Mouse (Mus musculus) neural tube, embryonic 12.5 days (tissue): Measurements from ENCODE around the gene Stim2. TPM values are rescaled to one million over a fixed set of nuclear protein-coding genes. Genes with fewer than 3 reads are reported as not detected.

Experiments
- ATAC-seq: fragments of 200-750 bp; cut with Nextera tagmentation; 2 replicates; pipeline ENCODE4 v1.8.0; 2017; ENCODE audit warnings: low read depth, mild to moderate bottlenecking, moderate TSS enrichment, moderate library complexity; ENCODE audit not compliant: low FRiP score
- H3K27ac ChIP-seq: fragments of 300-500 bp; sonication (generic); 2 replicates; pipeline ENCODE4 v1.5.1; 2016
- H3K27me3 ChIP-seq: fragments of 300-500 bp; sonication (generic); replicated peaks from 2 replicates; pipeline ENCODE4 v1.6.1; 2016; ENCODE audit warnings: mild to moderate bottlenecking
- H3K36me3 ChIP-seq: fragments of 300-500 bp; sonication (generic); 2 replicates; pipeline ENCODE4 v1.6.1; 2016; ENCODE audit warnings: mild to moderate bottlenecking
- H3K4me1 ChIP-seq: fragments of 300-500 bp; sonication (generic); 2 replicates; pipeline ENCODE4 v1.6.1; 2016
- H3K4me2 ChIP-seq: fragments of 300-500 bp; sonication (generic); replicated peaks from 2 replicates; pipeline ENCODE4 v1.6.1; 2016; ENCODE audit warnings: mild to moderate bottlenecking
- H3K4me3 ChIP-seq: fragments of 300-500 bp; sonication (generic); 2 replicates; pipeline ENCODE4 v1.5.1; 2016
- H3K9ac ChIP-seq: fragments of 300-500 bp; sonication (generic); 2 replicates; pipeline ENCODE4 v1.6.1; 2016; ENCODE audit warnings: mild to moderate bottlenecking
- H3K9me3 ChIP-seq: fragments of 300-500 bp; sonication (generic); 2 replicates; pipeline ENCODE4 v1.6.1; 2016; ENCODE audit warnings: mild to moderate bottlenecking
- WGBS: fragments of 180-500 bp; shearing (Covaris S2); methylation state at CpG from one replicate; pipeline ENCODE4 v1.1.7; 2016; 5-methylcytosine and 5-hydroxymethylcytosine counted together
- polyA plus RNA-seq: library from polyadenylated mRNA; unstranded; fragments of >200 nt; fragmentation: Nextera tagmentation; extraction: Ambion mirVana; gene quantifications from 2 replicates; pipeline ENCODE4 v1.2.1, GENCODE M21; 2016

The Stim2 gene
- polyA plus RNA-seq, 1 experiment from 2014 or later, result 29.5 TPM

GRCm38 (mm10) chr5:53970178-53970577 lies 28.1 kb upstream of the Stim2 start:
- H3K4me2 ChIP-seq, result no peak overlapping the region
- no peak overlapping the region for H3K9ac ChIP-seq
- no peaks in the 10 kb centered on the region for H3K9me3 ChIP-seq
- no peak for ATAC-seq
- no peaks in the 10 kb centered on the region for H3K4me1 ChIP-seq
- WGBS, result 87% methylated on average over 7 of the region's 7 CpGs
- no peak overlapping the region for H3K27ac ChIP-seq
- H3K27me3 ChIP-seq, result no peaks in the 10 kb centered on the region
- H3K36me3 ChIP-seq, result no peaks in the 10 kb centered on the region
- H3K4me3 ChIP-seq, result no peak overlapping the region

GRCm38 (mm10) chr5:53971201-53971600 lies 27.1 kb upstream of the Stim2 start:
- Histone ChIP-seq H3K4me3 (no peak overlapping the region), H3K36me3 (no peaks in the 10 kb centered on the region), H3K27me3 (no peaks in the 10 kb centered on the region), H3K4me1 (no peaks in the 10 kb centered on the region), H3K4me2 (no peak overlapping the region), H3K9me3 (no peaks in the 10 kb centered on the region), H3K9ac (no peak overlapping the region), H3K27ac (no peak overlapping the region)
- WGBS, result 87% methylated on average over 4 of the region's 4 CpGs
- no peak for ATAC-seq

- Histone ChIP-seq H3K27ac (no peak overlapping the region), H3K9me3 (no peaks in the 10 kb centered on the region), H3K9ac (no peak overlapping the region), H3K27me3 (no peaks in the 10 kb centered on the region), H3K4me1 (no peaks in the 10 kb centered on the region), H3K4me3 (no peak overlapping the region), H3K4me2 (no peak overlapping the region), H3K36me3 (no peaks in the 10 kb centered on the region)
- ATAC-seq, result no peak
- 64% methylated on average over 4 of the region's 4 CpGs for WGBS
These were observed 25.4 kb upstream of the Stim2 start for GRCm38 (mm10) chr5:53972905-53973304.

- ATAC-seq, result no peak
- Histone ChIP-seq H3K4me1 (no peaks in the 10 kb centered on the region), H3K4me3 (no peak overlapping the region), H3K9ac (no peak overlapping the region), H3K27me3 (no peaks in the 10 kb centered on the region), H3K9me3 (no peaks in the 10 kb centered on the region), H3K27ac (no peak overlapping the region), H3K36me3 (no peaks in the 10 kb centered on the region), H3K4me2 (no peak overlapping the region)
- 91% methylated on average over 16 of the region's 16 CpGs for WGBS
These were observed 21.8 kb upstream of the Stim2 start for GRCm38 (mm10) chr5:53976497-53976896.

GRCm38 (mm10) chr5:53977060-53977459 lies 21.2 kb upstream of the Stim2 start:
- no peaks in the 10 kb centered on the region for H3K27me3 ChIP-seq
- H3K4me3 ChIP-seq, result no peak overlapping the region
- H3K9ac ChIP-seq, result no peak overlapping the region
- H3K27ac ChIP-seq, result no peak overlapping the region
- no peak for ATAC-seq
- H3K4me1 ChIP-seq, result no peaks in the 10 kb centered on the region
- H3K4me2 ChIP-seq, result no peak overlapping the region
- 93% methylated on average over 8 of the region's 8 CpGs for WGBS
- no peaks in the 10 kb centered on the region for H3K36me3 ChIP-seq
- H3K9me3 ChIP-seq, result no peaks in the 10 kb centered on the region

GRCm38 (mm10) chr5:53983358-53983757 lies 14.9 kb upstream of the Stim2 start:
- no peaks in the 10 kb centered on the region for H3K9me3 ChIP-seq
- no peaks in the 10 kb centered on the region for H3K4me1 ChIP-seq
- no peak overlapping the region for H3K27ac ChIP-seq
- ATAC-seq, result no peak
- H3K36me3 ChIP-seq, result no peaks in the 10 kb centered on the region
- H3K4me2 ChIP-seq, result no peak overlapping the region
- no peaks in the 10 kb centered on the region for H3K27me3 ChIP-seq
- WGBS, result 93% methylated on average over 4 of the region's 4 CpGs
- no peak overlapping the region for H3K9ac ChIP-seq
- H3K4me3 ChIP-seq, result no peak overlapping the region

GRCm38 (mm10) chr5:53985632-53986031 lies 12.7 kb upstream of the Stim2 start:
- no peaks in the 10 kb centered on the region for H3K4me1 ChIP-seq
- H3K4me2 ChIP-seq, result no peak overlapping the region
- H3K9ac ChIP-seq, result no peak overlapping the region
- H3K9me3 ChIP-seq, result no peaks in the 10 kb centered on the region
- no peaks in the 10 kb centered on the region for H3K36me3 ChIP-seq
- H3K27me3 ChIP-seq, result no peaks in the 10 kb centered on the region
- H3K27ac ChIP-seq, result no peak overlapping the region
- no peak for ATAC-seq
- no peak overlapping the region for H3K4me3 ChIP-seq
- 90% methylated on average over 3 of the region's 3 CpGs for WGBS

- 79% methylated on average over 1 of the region's 1 CpGs for WGBS
- Histone ChIP-seq H3K4me2 (no peak overlapping the region), H3K9ac (no peak overlapping the region), H3K4me1 (no peaks in the 10 kb centered on the region), H3K9me3 (no peaks in the 10 kb centered on the region), H3K27me3 (no peaks in the 10 kb centered on the region), H3K4me3 (no peak overlapping the region), H3K36me3 (no peaks in the 10 kb centered on the region), H3K27ac (no peak overlapping the region)
- ATAC-seq, result no peak
These were observed 10.8 kb upstream of the Stim2 start for GRCm38 (mm10) chr5:53987496-53987895.

GRCm38 (mm10) chr5:53988053-53988452 lies 10.2 kb upstream of the Stim2 start:
- no peak for ATAC-seq
- H3K36me3 ChIP-seq, result no peaks in the 10 kb centered on the region
- no peak overlapping the region for H3K9ac ChIP-seq
- no peak overlapping the region for H3K4me2 ChIP-seq
- no peak overlapping the region for H3K4me3 ChIP-seq
- WGBS, result 84% methylated on average over 1 of the region's 1 CpGs
- H3K9me3 ChIP-seq, result no peaks in the 10 kb centered on the region
- H3K27me3 ChIP-seq, result no peaks in the 10 kb centered on the region
- H3K4me1 ChIP-seq, result no peaks in the 10 kb centered on the region
- H3K27ac ChIP-seq, result no peak overlapping the region

GRCm38 (mm10) chr5:53992616-53993015 lies 5.7 kb upstream of the Stim2 start:
- Histone ChIP-seq H3K4me1 (no peaks in the 10 kb centered on the region), H3K4me2 (no peak overlapping the region), H3K9me3 (no peaks in the 10 kb centered on the region), H3K27ac (no peak overlapping the region), H3K9ac (no peak overlapping the region), H3K4me3 (no peak overlapping the region), H3K36me3 (no peaks in the 10 kb centered on the region), H3K27me3 (no peaks in the 10 kb centered on the region)
- 63% methylated on average over 7 of the region's 7 CpGs for WGBS
- no peak for ATAC-seq

- Histone ChIP-seq H3K36me3 (no peaks in the 10 kb centered on the region), H3K27ac (no peak overlapping the region), H3K27me3 (no peaks in the 10 kb centered on the region), H3K9me3 (no peaks in the 10 kb centered on the region), H3K9ac (no peak overlapping the region), H3K4me2 (peak overlapping the region; percentile 93), H3K4me1 (peaks cover 3% of the 10 kb centered on the region), H3K4me3 (no peak overlapping the region)
- no peak for ATAC-seq
- WGBS, result 81% methylated on average over 4 of the region's 4 CpGs
These were observed 3.7 kb upstream of the Stim2 start for GRCm38 (mm10) chr5:53994576-53994975.

- Histone ChIP-seq H3K4me2 (peak overlapping the region; percentile 93), H3K27me3 (no peaks in the 10 kb centered on the region), H3K4me1 (peaks cover 10% of the 10 kb centered on the region), H3K4me3 (peak overlapping the region; percentile 49), H3K9me3 (no peaks in the 10 kb centered on the region), H3K36me3 (no peaks in the 10 kb centered on the region), H3K9ac (peak overlapping the region; percentile 58), H3K27ac (no peak overlapping the region)
- 0% methylated on average over 34 of the region's 34 CpGs for WGBS
- no peak for ATAC-seq
These were observed 3.0 kb upstream of the Stim2 start for GRCm38 (mm10) chr5:53995316-53995715.

- Histone ChIP-seq H3K27me3 (no peaks in the 10 kb centered on the region), H3K4me3 (no peak overlapping the region), H3K4me2 (no peak overlapping the region), H3K36me3 (no peaks in the 10 kb centered on the region), H3K27ac (no peak overlapping the region), H3K4me1 (peaks cover 15% of the 10 kb centered on the region), H3K9ac (no peak overlapping the region), H3K9me3 (no peaks in the 10 kb centered on the region)
- no peak for ATAC-seq
- WGBS, result 94% methylated on average over 6 of the region's 6 CpGs
These were observed 1.5 kb upstream of the Stim2 start for GRCm38 (mm10) chr5:53996822-53997221.
